Mouse (Mus musculus): Measurements from ENCODE around the gene Fanca.

- no peak for TF ChIP-seq CTCF (IDR thresholded peaks at IDR 0.05; ENCODE audit: low read depth, low read length)
- TF ChIP-seq POLR2A (IDR thresholded peaks at IDR 0.05; ENCODE audit: insufficient read depth, low read length) = no peak
Measured at GRCm38 (mm10) chr8:123267926-123268656, 50.3 kb downstream of the Fanca start.

Measured in ES-Bruce4 (cell line).